Mouse (Mus musculus) thymus, postnatal 0 days (tissue): ENCODE data around the gene Edc3. TPM values are rescaled to one million over a fixed set of nuclear protein-coding genes. Genes with fewer than 3 reads are reported as not detected.

ENCODE experiments used
- polyA plus RNA-seq: library from polyadenylated mRNA; unstranded; fragments of >200 nt; fragmentation: Nextera tagmentation; extraction: Ambion mirVana; gene quantifications from 2 replicates; pipeline ENCODE4 v1.2.1, GENCODE M21; 2015

Gene Edc3
- polyA plus RNA-seq, 1 experiment from 2014 or later, result 38.2 TPM

Other genes starting within 250 kb of the Edc3 start
- 3.1 and 3.5 TPM in 2 replicates for gene Scamp5, start 240.5 kb upstream of the Edc3 start, polyA plus RNA-seq
- 0.60 and 0.85 TPM in 2 replicates for gene Rpp25, start 204.5 kb upstream of the Edc3 start, polyA plus RNA-seq
- 862 and 907 TPM in 2 replicates for gene Cox5a, start 187.3 kb upstream of the Edc3 start, polyA plus RNA-seq
- gene Fam219b, start 171.0 kb upstream of the Edc3 start, polyA plus RNA-seq, result 15.5 and 17.7 TPM in 2 replicates
- gene Mpi, start 155.8 kb upstream of the Edc3 start, polyA plus RNA-seq, result 20.9 and 21.6 TPM in 2 replicates
- gene Scamp2, start 147.6 kb upstream of the Edc3 start, polyA plus RNA-seq, result 58.4 and 65.2 TPM in 2 replicates
- gene Ulk3, start 119.1 kb upstream of the Edc3 start, polyA plus RNA-seq, result 11.1 and 13.9 TPM in 2 replicates
- 0.18 TPM in 1 of 2 replicates, not detected in the other for gene Cplx3, start 102.3 kb upstream of the Edc3 start, polyA plus RNA-seq
- gene Lman1l, start 87.8 kb upstream of the Edc3 start, polyA plus RNA-seq, result 0.16 TPM in 1 of 2 replicates, not detected in the other
- 94.7 and 98.5 TPM in 2 replicates for gene Csk, start 54.9 kb upstream of the Edc3 start, polyA plus RNA-seq
- gene Cyp1a2, start 24.8 kb upstream of the Edc3 start, polyA plus RNA-seq, result 0.37 and 1.1 TPM in 2 replicates
- gene Cyp1a1, start 20.6 kb upstream of the Edc3 start, polyA plus RNA-seq, result 0.05 and 0.08 TPM in 2 replicates
- gene Clk3, start 57.3 kb downstream of the Edc3 start, polyA plus RNA-seq, result 211 and 221 TPM in 2 replicates
- gene Arid3b, start 128.3 kb downstream of the Edc3 start, polyA plus RNA-seq, result 26.2 and 27.3 TPM in 2 replicates
- gene Ubl7, start 202.4 kb downstream of the Edc3 start, polyA plus RNA-seq, result 125 and 133 TPM in 2 replicates
- 3.4 and 4.0 TPM in 2 replicates for gene Sema7a, start 231.6 kb downstream of the Edc3 start, polyA plus RNA-seq